ENCODE assay signal across 24 mouse cellular contexts in genomic region chr3:65525731-65526130, GRCm38 (mm10). TPM values are rescaled to one million over a fixed set of nuclear protein-coding genes. Genes with fewer than 3 reads are reported as not detected.
A peak's percentile ranks its signal among the peaks of the same experiment; 100 is the strongest.
DNase-seq lines count a peak whose midpoint lies in the region; ATAC-seq and TF ChIP-seq lines count a peak whose summit lies in the region.
"Had no signal": no experiment of that assay in that cellular context is flagged by ENCODE, and none has a peak within 500 bp of the region (broad histone marks: within the 10 kb centered on the region; RNA-seq: fewer than 3 reads in every experiment).

No protein-coding gene starts in this region.

- H3K4me3 ChIP-seq in midbrain, embryonic 11.5 days (ENCODE audit: low read depth, low read length) = no peak overlapping the region
- no peak overlapping the region for H3K4me3 ChIP-seq in midbrain, postnatal 0 days (ENCODE audit: low read depth, low read length)
- H3K4me3 ChIP-seq in ES-E14 (ENCODE audit: insufficient read depth in 1 of 2, low read depth in 1 of 2, low read length in 2 of 2, poor library complexity in 1 of 2, severe bottlenecking in 1 of 2) = no peak overlapping the region
- H3K4me3 ChIP-seq in stomach, postnatal 0 days (ENCODE audit: low read depth, low read length) = no peak overlapping the region
- H3K4me3 ChIP-seq: embryonic facial prominence, embryonic 10.5 days; embryonic facial prominence, embryonic 13.5 days; erythroblast, embryonic 14.5 days; forebrain, embryonic 10.5 days; forebrain, embryonic 13.5 days; gastrocnemius, adult 2 months; hindbrain, embryonic 12.5 days; hindbrain, embryonic 15.5 days had no signal

- ATAC-seq in midbrain, embryonic 11.5 days (ENCODE audit: low FRiP score) = no peak
- no peak for ATAC-seq in midbrain, postnatal 0 days (ENCODE audit: low FRiP score)
- ATAC-seq in stomach, postnatal 0 days (ENCODE audit: low FRiP score, low TSS enrichment) = no peak
- ATAC-seq: CD4-positive, CD25-positive, alpha-beta regulatory T cell, adult 4 months; forebrain, embryonic 13.5 days; forebrain, postnatal 0 days had no signal

- H3K4me1 ChIP-seq in midbrain, embryonic 11.5 days (ENCODE audit: control insufficient read depth, insufficient read depth, low read length) = peaks cover 3% of the 10 kb centered on the region; the same call in 1 of the 2 replicates
- no peaks in the 10 kb centered on the region for H3K4me1 ChIP-seq in midbrain, postnatal 0 days (ENCODE audit: insufficient read depth, low read length)
- H3K4me1 ChIP-seq in ES-E14 (ENCODE audit: control insufficient read depth in 2 of 2, insufficient read depth in 2 of 2, low read length in 2 of 2, poor library complexity in 1 of 2) = 0 out of 4 replicates have a peak, but pooled peaks cover 2% of the 10 kb centered on the region in 2 experiments
- no peaks in the 10 kb centered on the region for H3K4me1 ChIP-seq in stomach, postnatal 0 days (replicated peaks; ENCODE audit: control insufficient read depth, insufficient read depth)
- H3K4me1 ChIP-seq: embryonic facial prominence, embryonic 13.5 days had no signal

- no peaks in the 10 kb centered on the region for H3K36me3 ChIP-seq in midbrain, embryonic 11.5 days (ENCODE audit: control insufficient read depth, insufficient read depth, low read length)
- no peaks in the 10 kb centered on the region for H3K36me3 ChIP-seq in midbrain, postnatal 0 days (ENCODE audit: insufficient read depth, low read length)
- no peaks in the 10 kb centered on the region for H3K36me3 ChIP-seq in ES-E14 (ENCODE audit: control insufficient read depth, insufficient read depth, low read length, poor library complexity, severe bottlenecking)
- H3K36me3 ChIP-seq in stomach, postnatal 0 days (ENCODE audit: control insufficient read depth, insufficient read depth, low read length) = no peaks in the 10 kb centered on the region
- H3K36me3 ChIP-seq: embryonic facial prominence, embryonic 10.5 days; embryonic facial prominence, embryonic 13.5 days; forebrain, embryonic 10.5 days; hindbrain, embryonic 12.5 days; hindbrain, embryonic 15.5 days had no signal

- no peak for TF ChIP-seq CTCF in midbrain, postnatal 0 days (IDR thresholded peaks at IDR 0.05)
- peak; percentile 19; the same call in 1 of the 2 replicates for TF ChIP-seq CTCF in stomach, postnatal 0 days (IDR thresholded peaks at IDR 0.05; ENCODE audit: low read depth)

- WGBS in midbrain, embryonic 11.5 days = 81% methylated on average over 3 of the region's 3 CpGs
- WGBS in midbrain, postnatal 0 days = 78% methylated on average over 3 of the region's 3 CpGs
- WGBS in stomach, postnatal 0 days = 78% methylated on average over 3 of the region's 3 CpGs

- TF ChIP-seq EP300 in stomach, postnatal 0 days (optimal IDR thresholded peaks at IDR 0.05) = no peak

- H3K4me2 ChIP-seq in midbrain, embryonic 11.5 days = no peak overlapping the region
- H3K4me2 ChIP-seq in midbrain, postnatal 0 days (ENCODE audit: low read depth, low read length, poor library complexity, severe bottlenecking) = no peak overlapping the region
- H3K4me2 ChIP-seq in stomach, postnatal 0 days (replicated peaks; ENCODE audit: low read depth) = no peak overlapping the region
- H3K4me2 ChIP-seq: embryonic facial prominence, embryonic 13.5 days; forebrain, embryonic 13.5 days; heart, embryonic 11.5 days; hindbrain, embryonic 12.5 days; hindbrain, embryonic 15.5 days had no signal

- no peak overlapping the region for H3K27ac ChIP-seq in midbrain, embryonic 11.5 days (ENCODE audit: low read depth, low read length)
- H3K27ac ChIP-seq in midbrain, postnatal 0 days (ENCODE audit: low read depth, low read length) = no peak overlapping the region
- no peak overlapping the region for H3K27ac ChIP-seq in ES-E14 (ENCODE audit: insufficient read depth, low read depth, low read length, poor library complexity, severe bottlenecking)
- no peak overlapping the region for H3K27ac ChIP-seq in stomach, postnatal 0 days (replicated peaks)
- H3K27ac ChIP-seq: embryonic facial prominence, embryonic 10.5 days; embryonic facial prominence, embryonic 13.5 days; forebrain, embryonic 10.5 days; forebrain, embryonic 13.5 days; gastrocnemius, adult 2 months; hindbrain, embryonic 12.5 days; hindbrain, embryonic 15.5 days had no signal

- H3K9ac ChIP-seq in midbrain, embryonic 11.5 days (ENCODE audit: low read length) = no peak overlapping the region
- H3K9ac ChIP-seq in midbrain, postnatal 0 days (replicated peaks; ENCODE audit: low read length, poor library complexity, severe bottlenecking) = no peak overlapping the region
- H3K9ac ChIP-seq in ES-E14 (ENCODE audit: insufficient read depth, low read depth, low read length, poor library complexity, severe bottlenecking) = no peak overlapping the region
- no peak overlapping the region for H3K9ac ChIP-seq in stomach, postnatal 0 days (ENCODE audit: low read length)
- H3K9ac ChIP-seq: embryonic facial prominence, embryonic 13.5 days; forebrain, embryonic 13.5 days; forebrain, postnatal 0 days; hindbrain, embryonic 12.5 days; hindbrain, embryonic 15.5 days had no signal

- peak; percentile 59 for DNase-seq in midbrain, embryonic 11.5 days (ENCODE audit: low spot score, missing footprints)
- DNase-seq in midbrain, postnatal 0 days (ENCODE audit: low spot score) = no peak
- no peak for DNase-seq in ES-E14 (ENCODE audit: low read depth, low spot score)
- DNase-seq in stomach, postnatal 0 days (ENCODE audit: low spot score) = no peak
- DNase-seq in embryo, embryonic 9.5 days (ENCODE audit: extremely low spot score) = no peak
- DNase-seq in cerebellum, postnatal 4 days (ENCODE audit: low spot score in 2 of 2) = no peak
- DNase-seq: adrenal gland, postnatal 10 days; adrenal gland, postnatal 36 days; cerebellum, adult 18-20 months; cerebellum, adult 9-10 months; cerebellum, postnatal 14 days; forebrain, postnatal 0 days; gastrocnemius, adult 2 months; gastrocnemius, postnatal 14 days; heart, adult 11 months had no signal

- in situ Hi-C loops in ES-E14 (cut with MboI; ENCODE audit: low sequenced_read_pairs in 2 of 2, unreplicated experiment in 2 of 2) = no loop called here

- no peaks in the 10 kb centered on the region for H3K9me3 ChIP-seq in midbrain, embryonic 11.5 days (ENCODE audit: control insufficient read depth, low read length)
- H3K9me3 ChIP-seq in midbrain, postnatal 0 days (ENCODE audit: low read length) = no peaks in the 10 kb centered on the region
- H3K9me3 ChIP-seq in ES-E14 (ENCODE audit: control insufficient read depth, insufficient read depth, low read depth, low read length) = no peaks in the 10 kb centered on the region
- no peaks in the 10 kb centered on the region for H3K9me3 ChIP-seq in stomach, postnatal 0 days (ENCODE audit: control insufficient read depth, low read length)
- H3K9me3 ChIP-seq: embryonic facial prominence, embryonic 10.5 days; embryonic facial prominence, embryonic 13.5 days; forebrain, embryonic 10.5 days; forebrain, embryonic 13.5 days; hindbrain, embryonic 12.5 days; hindbrain, embryonic 15.5 days had no signal

- H3K27me3 ChIP-seq in midbrain, embryonic 11.5 days (ENCODE audit: control insufficient read depth, insufficient read depth, low read length) = no peaks in the 10 kb centered on the region
- H3K27me3 ChIP-seq in midbrain, postnatal 0 days (ENCODE audit: insufficient read depth, low read length) = no peaks in the 10 kb centered on the region
- H3K27me3 ChIP-seq in stomach, postnatal 0 days (ENCODE audit: control insufficient read depth, insufficient read depth, low read length) = no peaks in the 10 kb centered on the region
- H3K27me3 ChIP-seq: embryonic facial prominence, embryonic 13.5 days; forebrain, embryonic 13.5 days; hindbrain, embryonic 12.5 days; hindbrain, embryonic 15.5 days had no signal

TF ChIP-seq in ES-E14, 5 proteins besides CTCF, POLR2A, EP300 and RAD21:
- TF ChIP-seq ZC3H11A (IDR thresholded peaks at IDR 0.05; ENCODE audit: borderline replicate concordance, low read depth, low read length) (0 out of 2 replicates have a peak, but pooled peaks have one; percentile 36), CHD2 (IDR thresholded peaks at IDR 0.05; ENCODE audit: low read depth, low read length) (no peak)

RNA-seq across cellular contexts. Expression of gene Tiparp, which starts 2.5 kb away (rescaled TPM):
- 38.8 and 41.6 TPM in 2 replicates for polyA plus RNA-seq in midbrain, embryonic 11.5 days (2014; fragmentation: Nextera tagmentation; extraction: Ambion mirVana)
- 15.8 and 20.1 TPM in 2 replicates for total RNA-seq in midbrain, postnatal 0 days (2014; rRNA removed)
- polyA plus RNA-seq in midbrain, postnatal 0 days (2015; fragmentation: Nextera tagmentation; extraction: Ambion mirVana) = 15.3 and 16.1 TPM in 2 replicates
- 22.8 and 24.6 TPM in 2 replicates for total RNA-seq in ES-E14 (2012; rRNA removed)
- polyA plus RNA-seq in stomach, postnatal 0 days (2015; fragmentation: Nextera tagmentation; extraction: Ambion mirVana) = 19.8 and 20.2 TPM in 2 replicates
